Mouse (Mus musculus): ENCODE measurements around the gene Rhog. TPM values are rescaled to one million over a fixed set of nuclear protein-coding genes. Genes with fewer than 3 reads are reported as not detected.

Rhog gene
- polyA plus RNA-seq, 1 experiment from 2014 or later, result 50.0 TPM

DNA sequence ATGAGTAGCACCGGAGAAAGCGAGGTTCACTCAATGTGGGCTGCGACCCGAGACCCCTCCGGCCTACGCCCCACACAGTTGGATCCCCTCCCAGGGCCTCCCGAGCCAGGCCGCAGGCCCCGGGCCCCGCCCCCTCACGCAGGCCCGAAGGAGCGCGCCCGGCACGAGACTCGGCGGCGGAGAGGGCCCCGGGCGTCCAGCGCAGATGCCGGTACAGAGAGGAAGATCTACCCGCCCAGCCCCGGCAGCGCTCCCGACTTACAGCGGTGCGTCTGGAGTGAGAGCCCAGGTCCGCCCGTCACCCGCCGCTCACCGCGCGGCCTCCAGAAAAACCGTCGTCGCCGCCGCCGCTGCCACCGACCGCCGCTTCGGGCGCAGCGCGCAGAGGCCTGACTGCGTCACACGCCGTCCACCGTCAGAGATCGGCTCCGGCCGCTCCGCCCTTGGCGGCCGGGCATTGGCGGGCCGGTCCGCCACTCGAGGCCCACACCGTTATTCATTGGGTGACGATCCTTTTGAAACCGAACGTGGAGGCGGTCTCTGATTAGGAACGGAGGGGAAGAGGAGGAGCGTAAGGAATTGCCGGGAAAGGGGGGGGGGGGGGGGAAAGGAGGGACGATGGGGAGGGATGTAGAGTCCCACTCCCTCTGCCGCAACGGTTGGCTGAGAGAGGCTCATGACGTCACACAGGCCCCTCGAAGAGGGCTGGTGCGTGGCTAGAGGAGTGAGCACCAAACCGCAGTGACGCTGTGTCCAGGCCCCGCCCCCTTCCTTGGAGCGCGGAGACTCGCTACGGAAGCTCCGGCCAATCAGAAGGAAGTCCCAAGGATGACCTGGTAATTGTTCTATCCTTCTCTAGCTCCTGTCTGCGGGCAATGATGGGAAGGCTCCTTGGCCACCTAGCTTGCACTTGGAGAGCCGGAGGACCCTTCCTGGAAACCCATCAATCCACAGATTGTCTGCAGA, 45.8 kb downstream of the Rhog start, which contains the start of the genes Nup98 and Pgap2:
TSS of gene Nup98 (minus strand) at position 421 of the 966 bp plus-strand sequence.
TSS of gene Pgap2 (plus strand) at position 453 of the 966 bp plus-strand sequence.
- H3K4me1 ChIP-seq, result peaks cover 3% of the 10 kb centered on the region
- peak within 1 kb of the TSS; percentile 77 for H3K4me3 ChIP-seq
- H3K27me3 ChIP-seq, result no peaks in the 10 kb centered on the region
- H3K36me3 ChIP-seq, result no peaks in the 10 kb centered on the region
- H3K4me2 ChIP-seq (replicated peaks), result peak within 1 kb of the TSS; percentile 79
- H3K27ac ChIP-seq, result peak within 1 kb of the TSS; percentile 87
- WGBS, result under 1% methylated on average over 73 of the region's 87 CpGs
- no peaks in the 10 kb centered on the region for H3K9me3 ChIP-seq
- ATAC-seq (ENCODE audit: insufficient number of reproducible peaks, insufficient read depth, low FRiP score, low TSS enrichment), result peak; percentile 99
- H3K9ac ChIP-seq, result peak within 1 kb of the TSS; percentile 70

DNA sequence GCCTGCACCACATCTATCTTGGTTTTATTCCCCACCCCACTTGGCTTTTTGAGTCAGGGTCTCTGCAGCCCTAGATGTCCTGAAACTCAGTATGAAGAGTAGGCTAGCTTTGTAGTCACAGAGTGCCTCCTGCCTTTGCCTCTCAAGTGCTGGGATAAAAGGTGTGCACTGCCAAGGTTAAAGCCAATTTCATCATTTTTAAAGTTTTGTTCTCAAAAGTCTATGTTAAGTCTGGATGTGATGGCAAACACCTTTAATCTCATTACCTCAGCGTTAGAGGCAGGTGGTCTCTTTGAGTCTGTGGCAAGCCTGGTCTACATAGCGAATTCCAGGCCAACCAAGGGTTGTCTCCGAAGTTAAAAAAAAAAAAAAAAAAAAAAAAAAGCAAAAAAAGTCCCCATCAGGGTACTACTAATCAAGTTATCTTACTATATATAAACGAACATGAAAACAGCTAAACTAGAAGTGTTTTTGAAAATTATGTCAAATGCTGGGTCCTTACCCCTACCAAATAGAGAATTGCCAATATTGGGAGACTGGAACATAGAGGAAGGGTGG, 47.0 kb downstream of the Rhog start:
- H3K4me2 ChIP-seq (replicated peaks), result peak overlapping the region; percentile 79
- H3K27ac ChIP-seq, result no peak overlapping the region
- 66% methylated on average over 4 of the region's 4 CpGs for WGBS

DNA sequence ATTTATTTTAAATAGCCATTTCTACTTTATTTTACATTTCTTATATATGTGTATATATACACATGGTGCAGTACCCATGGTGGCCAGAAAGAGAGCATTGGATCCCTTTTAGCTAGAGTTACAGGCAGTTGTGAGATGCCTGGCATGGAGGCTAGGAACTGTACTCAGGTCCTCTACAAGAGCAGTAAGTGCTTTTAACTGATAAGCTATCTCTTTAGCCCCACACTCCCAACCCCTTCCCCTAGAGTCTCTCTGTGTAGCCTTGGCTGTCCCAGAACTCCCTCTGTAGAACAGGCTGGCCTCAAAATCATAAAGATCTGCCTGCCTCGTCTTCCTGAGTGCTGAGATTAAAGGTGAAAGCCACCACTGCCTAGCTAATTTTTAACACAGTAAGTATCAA, 50.2 kb downstream of the Rhog start:
- H3K27ac ChIP-seq, result no peak overlapping the region
- no peak overlapping the region for H3K4me2 ChIP-seq (replicated peaks)
- no peak for ATAC-seq (ENCODE audit: insufficient number of reproducible peaks, insufficient read depth, low FRiP score, low TSS enrichment)
- 87% methylated on average over 1 of the region's 1 CpGs for WGBS
- no peaks in the 10 kb centered on the region for H3K27me3 ChIP-seq
- no peaks in the 10 kb centered on the region for H3K36me3 ChIP-seq
- no peak overlapping the region for H3K4me3 ChIP-seq
- no peaks in the 10 kb centered on the region for H3K9me3 ChIP-seq
- no peak overlapping the region for H3K9ac ChIP-seq
- peaks cover 3% of the 10 kb centered on the region for H3K4me1 ChIP-seq

More for the DNA sequence above, 47.0 kb downstream of the Rhog start:
- H3K4me3 ChIP-seq, result peak overlapping the region; percentile 77
- H3K9ac ChIP-seq, result peak overlapping the region; percentile 70
- peaks cover 3% of the 10 kb centered on the region for H3K4me1 ChIP-seq
- no peaks in the 10 kb centered on the region for H3K9me3 ChIP-seq
- H3K36me3 ChIP-seq, result no peaks in the 10 kb centered on the region
- no peaks in the 10 kb centered on the region for H3K27me3 ChIP-seq
- no peak for ATAC-seq (ENCODE audit: insufficient number of reproducible peaks, insufficient read depth, low FRiP score, low TSS enrichment)

DNA sequence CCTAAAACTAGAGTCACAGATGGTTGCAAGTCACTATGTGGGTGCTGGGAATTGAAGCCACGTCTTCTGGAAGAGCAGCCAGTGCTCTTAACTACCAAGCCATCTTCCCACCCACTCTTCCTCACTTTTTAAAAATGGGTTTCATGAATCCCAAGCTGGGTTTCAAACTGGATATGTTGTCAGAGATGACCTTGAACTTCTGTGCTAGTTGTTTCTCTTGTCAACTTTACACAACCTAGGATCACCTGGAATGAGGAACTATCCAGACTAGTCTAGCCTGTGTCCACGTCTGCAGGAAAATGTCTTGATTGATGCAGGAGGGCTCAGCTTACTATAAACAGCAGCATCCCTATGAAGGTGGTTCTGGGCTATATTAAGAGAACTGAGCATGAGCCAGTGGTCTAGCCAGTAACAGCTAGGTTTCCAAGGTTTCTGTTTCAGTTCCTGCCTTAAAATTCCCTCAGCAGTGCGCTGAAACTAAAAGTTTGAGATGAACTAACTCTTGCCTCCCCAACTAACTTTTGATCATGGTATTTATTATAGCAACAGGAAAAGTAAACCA, 51.5 kb downstream of the Rhog start:
- H3K9me3 ChIP-seq, result no peaks in the 10 kb centered on the region
- no peaks in the 10 kb centered on the region for H3K27me3 ChIP-seq
- WGBS, result 82% methylated on average over 3 of the region's 3 CpGs
- no peak for ATAC-seq (ENCODE audit: insufficient number of reproducible peaks, insufficient read depth, low FRiP score, low TSS enrichment)
- no peak overlapping the region for H3K4me2 ChIP-seq (replicated peaks)
- no peak overlapping the region for H3K4me3 ChIP-seq
- no peak overlapping the region for H3K9ac ChIP-seq
- H3K27ac ChIP-seq, result no peak overlapping the region
- no peaks in the 10 kb centered on the region for H3K36me3 ChIP-seq
- H3K4me1 ChIP-seq, result peaks cover 3% of the 10 kb centered on the region

DNA sequence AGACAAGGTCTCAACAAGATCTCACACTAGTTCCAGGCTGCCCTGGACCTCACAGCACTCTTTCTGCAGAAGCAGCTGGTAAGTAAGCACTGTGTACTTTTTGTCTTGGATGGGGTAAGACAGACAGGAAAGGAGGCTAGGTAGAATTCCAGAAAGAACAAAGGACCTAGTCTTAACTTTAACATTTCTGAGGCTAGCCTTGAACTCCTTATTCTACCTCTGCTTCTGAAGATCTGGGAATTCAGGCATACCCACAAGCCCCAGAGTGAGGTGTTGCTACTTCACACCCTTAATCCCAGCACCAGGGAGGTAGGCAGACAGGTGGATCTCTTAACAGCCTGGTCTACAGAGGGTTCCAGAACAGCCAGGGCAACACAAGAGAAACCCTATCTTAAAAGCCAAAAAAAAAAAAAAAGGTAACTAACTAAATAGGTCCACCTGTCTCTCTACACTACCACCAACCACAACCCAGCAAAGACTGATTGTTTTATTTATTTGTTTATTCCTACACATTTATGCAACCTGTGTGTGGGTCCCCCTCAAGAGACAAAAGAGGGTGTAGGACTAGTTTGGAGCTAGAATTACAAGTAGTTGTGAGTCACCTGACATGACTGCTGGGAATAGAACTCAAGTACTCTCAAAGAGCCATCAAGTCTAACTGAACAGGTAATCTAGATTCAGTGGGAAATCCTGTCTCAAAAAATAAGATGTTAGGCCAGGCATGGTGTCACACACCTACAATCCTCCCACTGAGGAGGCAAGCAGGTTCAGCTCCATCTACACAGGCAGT, 54.7 kb downstream of the Rhog start:
- Histone ChIP-seq H3K27me3 (no peaks in the 10 kb centered on the region), H3K27ac (no peak overlapping the region), H3K4me1 (no peaks in the 10 kb centered on the region), H3K9ac (no peak overlapping the region), H3K36me3 (no peaks in the 10 kb centered on the region), H3K4me2 (replicated peaks) (no peak overlapping the region), H3K9me3 (no peaks in the 10 kb centered on the region), H3K4me3 (no peak overlapping the region)
- no peak for ATAC-seq (ENCODE audit: insufficient number of reproducible peaks, insufficient read depth, low FRiP score, low TSS enrichment)

DNA sequence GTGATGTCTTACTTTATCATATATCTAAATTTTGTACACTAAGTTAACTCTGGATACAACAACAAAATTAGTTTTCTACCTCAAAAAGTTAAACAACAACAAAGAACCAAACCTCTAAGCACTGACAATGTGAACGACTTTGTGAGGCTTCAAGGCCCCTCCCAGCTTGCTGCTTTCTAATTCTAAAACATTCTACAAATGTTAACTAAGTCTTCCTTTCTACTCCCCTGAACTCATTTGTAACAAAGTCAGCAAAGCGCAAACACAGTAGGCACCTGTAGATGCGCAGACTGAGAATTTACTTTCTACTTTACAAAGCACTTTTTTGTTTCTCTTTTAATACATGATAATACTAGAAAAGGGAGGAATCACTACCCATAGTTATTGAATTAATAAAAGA, 55.3 kb downstream of the Rhog start:
- H3K4me2 ChIP-seq (replicated peaks), result no peak overlapping the region
- H3K9me3 ChIP-seq, result no peaks in the 10 kb centered on the region
- H3K4me3 ChIP-seq, result no peak overlapping the region
- H3K27me3 ChIP-seq, result no peaks in the 10 kb centered on the region
- H3K4me1 ChIP-seq, result no peaks in the 10 kb centered on the region
- no peak overlapping the region for H3K27ac ChIP-seq
- 81% methylated on average over 3 of the region's 3 CpGs for WGBS
- H3K36me3 ChIP-seq, result no peaks in the 10 kb centered on the region
- H3K9ac ChIP-seq, result no peak overlapping the region
- no peak for ATAC-seq (ENCODE audit: insufficient number of reproducible peaks, insufficient read depth, low FRiP score, low TSS enrichment)

DNA sequence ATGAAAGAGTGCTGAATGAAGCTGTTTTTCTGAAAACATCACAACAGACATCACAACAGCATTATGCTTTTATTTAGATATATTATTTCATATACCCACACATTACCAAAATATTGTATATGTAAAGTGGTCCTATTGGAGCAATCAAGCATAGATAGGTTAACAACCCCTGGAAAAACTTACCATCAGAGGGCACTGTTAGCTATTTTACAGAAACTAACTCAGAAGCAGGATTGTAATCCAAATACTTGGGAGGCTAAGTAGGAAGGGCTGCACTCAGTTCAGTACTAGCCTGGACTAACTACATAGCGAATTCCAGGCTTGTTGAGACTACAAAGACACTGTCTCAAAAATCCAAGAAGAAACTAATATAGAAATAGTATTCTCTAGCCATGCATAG, 63.5 kb downstream of the Rhog start:
- Histone ChIP-seq H3K4me1 (no peaks in the 10 kb centered on the region), H3K9me3 (no peaks in the 10 kb centered on the region), H3K4me3 (no peak overlapping the region), H3K9ac (no peak overlapping the region), H3K27ac (no peak overlapping the region), H3K27me3 (no peaks in the 10 kb centered on the region), H3K4me2 (replicated peaks) (no peak overlapping the region), H3K36me3 (peaks cover 55% of the 10 kb centered on the region)
- no peak for ATAC-seq (ENCODE audit: insufficient number of reproducible peaks, insufficient read depth, low FRiP score, low TSS enrichment)
- WGBS, result 93% methylated on average over 1 of the region's 1 CpGs

Other genes starting within 250 kb of the Rhog start
- 3.6 and 3.8 TPM in 2 replicates for gene Il18bp, start 237.4 kb downstream of the Rhog start, polyA plus RNA-seq (2016; fragmentation: Nextera tagmentation; extraction: Ambion mirVana)
- gene Rnf121, start 190.6 kb downstream of the Rhog start, polyA plus RNA-seq (2016; fragmentation: Nextera tagmentation; extraction: Ambion mirVana), result 28.9 and 33.5 TPM in 2 replicates
- 46.2 and 48.3 TPM in 2 replicates for gene Xndc1, start 190.5 kb downstream of the Rhog start, polyA plus RNA-seq (2016; fragmentation: Nextera tagmentation; extraction: Ambion mirVana)
- gene Xntrpc, start 190.3 kb downstream of the Rhog start, polyA plus RNA-seq (2016; fragmentation: Nextera tagmentation; extraction: Ambion mirVana), result 2.6 and 3.5 TPM in 2 replicates
- 0.28 TPM in 1 of 2 replicates, not detected in the other for gene Trpc2, start 172.9 kb downstream of the Rhog start, polyA plus RNA-seq (2016; fragmentation: Nextera tagmentation; extraction: Ambion mirVana)
- 3.4 and 6.0 TPM in 2 replicates for gene Art1, start 154.3 kb downstream of the Rhog start, polyA plus RNA-seq (2016; fragmentation: Nextera tagmentation; extraction: Ambion mirVana)
- 1.5 and 2.0 TPM in 2 replicates for gene Art5, start 146.6 kb downstream of the Rhog start, polyA plus RNA-seq (2016; fragmentation: Nextera tagmentation; extraction: Ambion mirVana)
- gene Chrna10, start 139.2 kb downstream of the Rhog start, polyA plus RNA-seq (2016; fragmentation: Nextera tagmentation; extraction: Ambion mirVana), result not detected in 2 replicates
- 46.6 and 46.9 TPM in 2 replicates for gene Nup98, start 45.9 kb downstream of the Rhog start, polyA plus RNA-seq (2016; fragmentation: Nextera tagmentation; extraction: Ambion mirVana)
- gene Pgap2, start 45.8 kb downstream of the Rhog start, polyA plus RNA-seq (2016; fragmentation: Nextera tagmentation; extraction: Ambion mirVana), result 78.4 and 83.3 TPM in 2 replicates
- 24.6 and 25.0 TPM in 2 replicates for gene Stim1, start 11.8 kb upstream of the Rhog start, polyA plus RNA-seq (2016; fragmentation: Nextera tagmentation; extraction: Ambion mirVana)
- 173 and 174 TPM in 2 replicates for gene Rrm1, start 185.6 kb upstream of the Rhog start, polyA plus RNA-seq (2016; fragmentation: Nextera tagmentation; extraction: Ambion mirVana)
- 0.33 and 0.80 TPM in 2 replicates for gene Olfr543, start 225.6 kb upstream of the Rhog start, polyA plus RNA-seq (2016; fragmentation: Nextera tagmentation; extraction: Ambion mirVana)
- gene Olfr544, start 232.3 kb upstream of the Rhog start, polyA plus RNA-seq (2016; fragmentation: Nextera tagmentation; extraction: Ambion mirVana), result 0.10 and 0.13 TPM in 2 replicates
- gene Olfr545, start 243.5 kb upstream of the Rhog start, polyA plus RNA-seq (2016; fragmentation: Nextera tagmentation; extraction: Ambion mirVana), result 0.13 and 0.14 TPM in 2 replicates